Mouse (Mus musculus) liver, embryonic 11.5 days (tissue): Measurements from ENCODE around the gene Aurkb. TPM values are rescaled to one million over a fixed set of nuclear protein-coding genes. Genes with fewer than 3 reads are reported as not detected.
A peak's percentile ranks its signal among the peaks of the same experiment; 100 is the strongest.

Experiments
- ATAC-seq: fragments of 200-750 bp; cut with Nextera tagmentation; replicated peaks from 2 replicates; pipeline ENCODE4 v1.8.0; 2017; ENCODE audit warnings: moderate number of reproducible peaks, mild to moderate bottlenecking, moderate TSS enrichment, moderate library complexity; ENCODE audit not compliant: low FRiP score
- DNase-seq: peaks from one replicate; pipeline ENCODE4 v3.0.0-alpha.2; 2017; ENCODE audit warnings: low spot score
- H3K27ac ChIP-seq: fragments of 300-500 bp; sonication (generic); 2 replicates; pipeline ENCODE4 v1.5.1; 2014; ENCODE audit warnings: mild to moderate bottlenecking, low read depth, low read length, control low read depth
- H3K27me3 ChIP-seq: fragments of 300-500 bp; sonication (generic); replicated peaks from 2 replicates; pipeline ENCODE4 v1.6.1; 2014; ENCODE audit warnings: low read length, mixed read lengths; ENCODE audit not compliant: control insufficient read depth, insufficient read depth
- H3K36me3 ChIP-seq: fragments of 300-500 bp; sonication (generic); 2 replicates; pipeline ENCODE4 v1.6.1; 2014; ENCODE audit warnings: mild to moderate bottlenecking, low read length, moderate library complexity, mixed read lengths; ENCODE audit not compliant: control insufficient read depth, insufficient read depth
- H3K4me1 ChIP-seq: fragments of 300-500 bp; sonication (generic); replicated peaks from 2 replicates; pipeline ENCODE4 v1.6.1; 2014; ENCODE audit warnings: low read length, mixed read lengths; ENCODE audit not compliant: control insufficient read depth, insufficient read depth
- H3K4me2 ChIP-seq: fragments of 300-500 bp; sonication (generic); 2 replicates; pipeline ENCODE4 v1.6.1; 2014; ENCODE audit warnings: mild to moderate bottlenecking, control low read depth, moderate library complexity
- H3K4me3 ChIP-seq: fragments of 300-500 bp; sonication (generic); 2 replicates; pipeline ENCODE4 v1.5.1; 2014; ENCODE audit warnings: low read depth, low read length, control low read depth
- H3K9ac ChIP-seq: fragments of 300-500 bp; sonication (generic); 2 replicates; pipeline ENCODE4 v1.6.1; 2014; ENCODE audit warnings: low read depth, low read length, control low read depth
- H3K9me3 ChIP-seq: fragments of 300-500 bp; sonication (generic); 2 replicates; pipeline ENCODE4 v1.6.1; 2016; ENCODE audit warnings: low read length, inconsistent platforms, mixed read lengths; ENCODE audit not compliant: control insufficient read depth
- WGBS: fragments of 180-500 bp; shearing (Covaris S2); extraction: QIAGEN DNeasy Blood & Tissue Kit; methylation state at CpG from one replicate; pipeline ENCODE4 v1.1.7; 2014; 5-methylcytosine and 5-hydroxymethylcytosine counted together
- polyA plus RNA-seq: library from polyadenylated mRNA; unstranded; fragments of >200 nt; fragmentation: Nextera tagmentation; extraction: Ambion mirVana; gene quantifications from 2 replicates; pipeline ENCODE4 v1.2.1, GENCODE M21; 2014

The Aurkb gene
- polyA plus RNA-seq, 1 experiment from 2014 or later, result 170 TPM

- peak; percentile 90 for DNase-seq
- Histone ChIP-seq H3K27ac (peak overlapping the region; percentile 77), H3K9me3 (no peaks in the 10 kb centered on the region), H3K27me3 (no peaks in the 10 kb centered on the region), H3K4me1 (peaks cover 46% of the 10 kb centered on the region), H3K36me3 (peaks cover 15% of the 10 kb centered on the region), H3K9ac (peak overlapping the region; percentile 71), H3K4me2 (peak overlapping the region; percentile 99), H3K4me3 (peak overlapping the region; percentile 63)
- ATAC-seq, result peak; percentile 35
- 2% methylated on average over 23 of the region's 23 CpGs for WGBS
These were observed 54.5 kb downstream of the Aurkb start for GRCm38 (mm10) chr11:69099915-69100345.

- no peaks in the 10 kb centered on the region for H3K27me3 ChIP-seq
- H3K4me3 ChIP-seq, result peak overlapping the region; percentile 63
- H3K4me2 ChIP-seq, result peak overlapping the region; percentile 99
- peak overlapping the region; percentile 3; the same call in 1 of the 2 replicates for H3K27ac ChIP-seq
- DNase-seq (no peak), ATAC-seq (no peak)
- H3K36me3 ChIP-seq, result peaks cover 20% of the 10 kb centered on the region
- peaks cover 45% of the 10 kb centered on the region for H3K4me1 ChIP-seq
- WGBS, result 85% methylated on average over 20 of the region's 20 CpGs
- H3K9ac ChIP-seq, result no peak overlapping the region; the same call in 1 of the 2 replicates
- H3K9me3 ChIP-seq, result no peaks in the 10 kb centered on the region
These were observed 55.4 kb downstream of the Aurkb start for GRCm38 (mm10) chr11:69100639-69101360.

Other genes with a start within 250 kb of the Aurkb start
- gene Ndel1, start 173.8 kb upstream of the Aurkb start, polyA plus RNA-seq, result 47.8 and 53.9 TPM in 2 replicates
- gene Rnf222, start 157.1 kb upstream of the Aurkb start, polyA plus RNA-seq, result 0.10 and 0.16 TPM in 2 replicates
- gene Rpl26, start 144.1 kb upstream of the Aurkb start, polyA plus RNA-seq, result 1,252 and 1,388 TPM in 2 replicates
- not detected in 2 replicates for gene Odf4, start 118.6 kb upstream of the Aurkb start, polyA plus RNA-seq
- 5.8 and 6.8 TPM in 2 replicates for gene Arhgef15, start 88.2 kb upstream of the Aurkb start, polyA plus RNA-seq
- 1.4 and 1.7 TPM in 2 replicates for gene Slc25a35, start 77.5 kb upstream of the Aurkb start, polyA plus RNA-seq
- gene Rangrf, start 70.5 kb upstream of the Aurkb start, polyA plus RNA-seq, result 94.4 and 97.5 TPM in 2 replicates
- 60.2 and 64.9 TPM in 2 replicates for gene Pfas, start 37.2 kb upstream of the Aurkb start, polyA plus RNA-seq
- gene Ctc1, start 29.7 kb upstream of the Aurkb start, polyA plus RNA-seq, result 57.5 and 60.5 TPM in 2 replicates
- 5.9 and 6.6 TPM in 2 replicates for gene Borcs6, start 14.1 kb downstream of the Aurkb start, polyA plus RNA-seq
- gene Tmem107, start 25.2 kb downstream of the Aurkb start, polyA plus RNA-seq, result 39.1 and 43.5 TPM in 2 replicates
- gene Vamp2, start 42.8 kb downstream of the Aurkb start, polyA plus RNA-seq, result 47.2 and 56.0 TPM in 2 replicates
- gene Per1, start 49.6 kb downstream of the Aurkb start, polyA plus RNA-seq, result 6.2 and 6.6 TPM in 2 replicates
- gene Hes7, start 74.8 kb downstream of the Aurkb start, polyA plus RNA-seq, result 0.55 and 0.59 TPM in 2 replicates
- gene 9130213A22Rik, start 76.9 kb downstream of the Aurkb start, polyA plus RNA-seq, result 0.10 and 0.22 TPM in 2 replicates
- 0.48 TPM in 1 of 2 replicates, not detected in the other for gene Aloxe3, start 80.2 kb downstream of the Aurkb start, polyA plus RNA-seq
- gene Alox12b, start 111.3 kb downstream of the Aurkb start, polyA plus RNA-seq, result not detected in 2 replicates
- gene Alox8, start 152.2 kb downstream of the Aurkb start, polyA plus RNA-seq, result 0.12 TPM in 1 of 2 replicates, not detected in the other
- gene Gucy2e, start 191.4 kb downstream of the Aurkb start, polyA plus RNA-seq, result 0.04 and 0.05 TPM in 2 replicates